Mouse (Mus musculus) gonadal fat pad, adult 2 months (tissue): ENCODE measurements at regions not wholly inside any gene's neighbourhood (a gene's known extent, or its start where the extent isn't known, plus 50 kb on each side); places are given as distances from the start of the nearest gene placed in this dataset.
A peak's percentile ranks its signal among the peaks of the same experiment; 100 is the strongest.

Experiments used
- DNase-seq: peaks from one replicate; pipeline ENCODE4 v3.0.0-alpha.2; 2012; ENCODE audit warnings: low read depth

DNA sequence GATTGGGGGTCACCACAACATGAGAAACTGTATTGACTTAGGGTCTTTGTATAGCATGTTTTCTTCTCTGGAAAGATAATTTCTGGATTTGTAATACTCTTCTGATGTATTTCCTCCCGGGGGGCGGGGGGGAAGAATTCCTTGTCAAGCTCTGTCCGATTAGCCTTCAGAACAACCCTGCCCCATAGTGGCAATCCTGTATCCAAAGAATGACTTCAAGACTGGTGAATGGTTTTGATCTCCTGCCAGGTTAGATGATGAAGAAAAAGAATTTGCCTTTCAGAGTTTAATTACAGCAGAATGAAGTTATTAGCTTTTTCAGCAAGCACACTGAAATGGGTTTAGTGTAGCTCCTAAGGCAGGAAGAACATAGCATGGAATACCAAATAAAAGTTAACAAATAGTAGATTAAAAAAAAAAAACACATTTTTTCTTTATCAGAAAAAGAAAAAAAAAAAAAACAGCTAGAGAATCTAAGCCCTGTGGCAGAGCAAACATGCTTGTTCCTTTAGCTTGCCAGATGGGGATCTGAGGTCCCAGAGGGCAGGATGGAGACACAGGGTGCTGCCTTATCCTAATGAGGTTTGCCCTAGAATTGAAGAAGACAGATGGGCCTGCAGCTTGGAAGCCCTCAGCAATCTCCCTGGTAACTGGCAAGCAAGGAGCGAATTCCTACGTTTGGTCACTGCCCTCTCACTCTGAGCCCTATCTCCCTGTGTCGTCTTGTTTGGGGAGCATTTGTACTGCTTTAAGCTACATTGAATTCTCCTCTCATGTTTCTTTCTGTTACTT, 280.9 kb upstream of the Gm9972 start:
- DNase-seq: no peak

GRCm38 (mm10) chr11:42755415-42755814, 280.1 kb upstream of the Gm9972 start:
- no peak for DNase-seq

- no peak for DNase-seq
Measured at GRCm38 (mm10) chr11:42765213-42765612, 270.3 kb upstream of the Gm9972 start.

DNA sequence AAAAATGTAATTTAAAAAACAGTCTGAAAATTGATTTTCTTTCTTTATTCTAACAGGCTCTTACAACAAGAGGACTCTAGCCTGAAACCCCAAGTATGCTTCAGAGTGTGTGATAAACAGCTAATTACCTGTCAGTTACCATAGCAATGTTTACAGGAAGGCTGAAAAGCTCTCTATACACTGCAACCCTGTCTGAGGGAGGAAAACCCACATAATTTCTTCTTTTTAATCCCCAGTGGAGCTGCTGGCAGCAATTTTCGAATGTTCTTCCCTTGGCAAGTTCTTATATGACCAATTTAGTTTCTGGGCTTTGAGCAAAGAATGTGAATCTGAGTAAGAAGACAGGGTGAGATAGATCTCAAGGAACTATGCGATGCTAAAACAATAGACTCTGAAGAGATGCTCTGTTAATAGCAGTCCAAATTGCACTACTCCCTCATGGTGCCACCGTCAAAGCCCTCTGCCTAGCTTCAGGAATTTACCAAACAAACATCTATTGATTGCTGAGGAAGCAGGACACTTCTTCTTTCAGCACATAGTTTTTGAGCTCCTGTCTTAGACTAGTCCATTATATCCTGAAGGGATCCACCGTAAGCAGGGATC, 260.4 kb upstream of the Gm9972 start:
- no peak for DNase-seq

DNA sequence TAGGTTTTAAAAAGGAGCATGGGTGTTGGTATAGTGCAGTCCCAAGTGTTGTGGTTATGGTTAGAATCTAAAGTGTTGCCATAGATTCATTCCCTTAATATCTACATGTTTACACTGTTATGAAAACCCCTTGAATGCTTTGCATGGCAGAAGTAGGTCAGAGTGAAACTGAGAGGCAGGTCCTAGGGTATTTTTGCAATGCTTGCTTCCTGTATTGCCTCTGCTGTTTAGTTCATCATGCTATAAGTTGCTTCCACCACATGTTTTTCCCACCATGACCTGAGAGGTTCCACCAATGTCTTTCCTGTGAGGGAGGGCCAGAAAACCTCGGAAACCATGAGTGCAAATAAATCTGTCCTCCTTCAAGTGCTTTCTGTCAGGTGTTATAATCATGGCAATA, 224.1 kb upstream of the Gm9972 start:
- no peak for DNase-seq

DNA sequence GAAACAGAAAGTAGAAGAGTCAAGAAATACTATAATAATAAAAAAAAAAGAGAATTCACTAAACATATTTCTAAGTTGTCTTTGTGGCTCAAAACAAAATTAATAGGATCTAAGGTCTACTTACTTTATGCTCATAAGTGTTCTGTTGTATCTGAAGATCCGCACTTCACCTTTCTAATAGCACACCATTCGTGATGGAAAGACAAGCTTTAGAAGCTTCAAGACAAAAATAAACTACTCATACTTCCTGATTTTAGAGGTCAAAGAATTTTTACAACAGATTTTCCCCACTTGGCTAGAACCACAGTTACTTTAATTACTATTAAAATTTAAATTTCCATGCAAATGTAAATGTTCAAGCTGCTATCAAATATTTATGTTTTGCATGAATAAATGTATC, 219.8 kb upstream of the Gm9972 start:
- DNase-seq: no peak

DNA sequence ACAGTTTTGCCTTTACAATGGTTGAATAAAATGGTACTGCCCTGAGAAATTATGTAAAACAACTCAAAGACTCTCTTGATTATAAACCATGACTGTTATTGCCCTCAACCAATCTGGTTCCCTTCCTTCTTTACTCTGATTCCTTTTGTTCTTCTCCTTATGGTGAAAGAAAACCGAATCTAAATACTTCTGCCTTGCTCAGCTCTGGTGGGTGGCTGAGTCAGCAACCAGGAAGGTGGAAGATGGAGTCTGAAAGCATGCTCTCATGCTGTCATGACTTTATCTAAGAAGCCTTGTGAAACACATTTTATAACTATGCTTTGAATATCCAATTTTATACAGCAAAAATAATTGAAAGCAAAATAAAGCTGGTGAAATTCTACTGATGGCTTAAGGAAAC, 212.7 kb upstream of the Gm9972 start:
- no peak for DNase-seq

- DNase-seq: no peak
Measured at GRCm38 (mm10) chr11:42845795-42846194, 189.8 kb upstream of the Gm9972 start.

- DNase-seq: no peak
Measured at GRCm38 (mm10) chr11:42854411-42854810, 181.1 kb upstream of the Gm9972 start.

GRCm38 (mm10) chr11:42857687-42858086, 177.9 kb upstream of the Gm9972 start:
- no peak for DNase-seq

GRCm38 (mm10) chr11:42874056-42874455, 161.5 kb upstream of the Gm9972 start:
- no peak for DNase-seq

DNA sequence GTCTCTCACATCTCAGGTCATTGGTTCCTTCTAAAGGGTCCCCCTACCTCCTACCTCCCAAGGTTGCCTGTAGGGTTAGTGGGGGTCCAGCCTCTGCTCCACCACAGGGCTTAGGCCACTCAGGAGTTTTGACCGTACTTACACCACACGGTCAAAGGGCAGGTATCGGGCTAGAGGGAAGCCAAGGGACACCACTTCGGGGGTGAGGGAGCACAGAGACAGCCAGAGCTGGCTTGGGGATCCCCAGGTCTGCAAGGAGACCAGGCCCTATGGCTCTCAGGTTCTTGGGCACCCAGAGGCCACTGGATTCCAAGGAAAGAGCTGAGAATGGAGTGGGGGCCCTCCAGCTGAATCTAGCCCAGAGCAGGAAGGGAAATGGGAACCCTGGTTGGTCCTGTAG, 135.5 kb upstream of the Gm9972 start:
- no peak for DNase-seq

DNA sequence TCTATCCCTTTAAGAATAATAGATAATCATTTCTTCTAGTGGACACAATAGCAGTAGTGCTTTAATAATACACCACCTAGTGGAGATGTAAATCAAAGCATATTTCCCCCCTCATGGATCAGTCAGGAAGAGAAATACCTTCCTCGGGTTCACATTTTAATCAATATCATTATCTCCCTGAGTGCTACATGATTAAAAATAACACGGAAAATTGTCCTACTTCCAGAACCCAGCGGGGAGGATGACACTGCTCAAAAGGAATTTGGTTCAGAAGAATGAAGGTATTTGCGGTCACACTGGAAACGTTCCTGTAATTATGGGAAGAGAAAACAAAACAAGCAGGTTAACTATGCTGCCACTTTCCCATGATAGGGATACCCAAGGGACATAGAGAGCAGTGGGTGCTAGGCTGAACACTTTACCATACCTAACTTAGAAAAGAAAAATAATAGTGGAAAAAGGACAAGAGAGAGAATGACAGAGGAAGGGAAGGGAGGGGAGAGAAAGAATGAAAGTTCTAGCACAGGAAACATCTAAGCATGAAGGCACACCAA, 132.0 kb upstream of the Gm9972 start:
- DNase-seq: no peak

- no peak for DNase-seq
Measured at GRCm38 (mm10) chr11:42905561-42905960, 130.0 kb upstream of the Gm9972 start.

DNA sequence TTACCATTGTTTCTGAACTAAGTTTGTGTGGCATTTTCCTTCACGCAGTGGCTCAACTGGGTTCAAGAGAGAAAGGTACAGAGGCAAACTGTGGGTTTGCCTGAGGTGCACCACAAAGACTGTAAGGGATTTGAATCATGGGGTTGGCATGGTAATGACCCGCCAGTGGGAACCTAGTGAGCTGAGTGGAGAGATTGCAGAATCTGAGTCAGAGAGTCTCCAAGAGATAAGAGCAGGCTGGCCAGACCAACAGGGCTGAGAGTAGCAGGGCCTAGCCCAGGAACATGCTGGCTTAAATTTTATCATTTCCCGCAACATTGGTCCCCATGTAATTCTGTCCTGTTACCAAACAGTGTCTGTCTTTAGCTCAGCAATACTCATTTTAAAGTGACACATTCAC, 129.5 kb upstream of the Gm9972 start:
- DNase-seq: no peak

DNA sequence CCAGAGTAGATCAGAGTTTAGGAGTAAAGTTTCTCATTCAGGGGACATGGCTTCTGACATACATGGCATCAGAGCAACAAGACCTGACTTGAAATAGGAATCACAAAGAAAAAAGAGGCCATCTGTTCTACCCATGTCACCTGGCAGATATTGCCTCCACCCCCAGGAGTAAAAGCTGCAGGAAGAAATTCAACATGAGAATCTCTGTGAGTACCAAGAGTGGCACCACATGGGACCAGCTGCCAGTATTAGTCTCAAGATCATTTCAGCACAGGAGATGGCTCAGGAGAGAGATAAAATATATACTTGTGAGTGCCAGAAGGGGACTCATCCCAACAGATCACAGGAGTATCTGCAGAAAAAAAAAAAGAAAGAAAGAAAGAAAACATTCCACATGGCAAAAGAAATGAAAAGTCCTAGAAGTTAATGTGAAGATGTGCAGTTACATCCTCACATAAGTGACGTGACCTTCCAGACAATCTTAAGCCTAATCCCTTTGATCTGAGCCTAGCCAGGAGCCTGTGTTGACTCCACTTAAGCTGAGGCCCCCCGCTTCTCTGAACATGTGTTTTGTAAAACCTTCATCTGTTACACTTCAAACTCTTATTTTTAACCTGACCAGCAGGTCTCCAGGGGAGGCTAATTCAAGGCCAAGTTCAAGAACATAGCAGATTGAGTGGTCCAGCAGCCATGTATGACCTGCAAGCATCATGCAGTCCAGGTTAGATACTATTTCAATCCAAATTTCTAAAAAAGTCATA, 118.9 kb upstream of the Gm9972 start:
- no peak for DNase-seq

- peak; percentile 61 for DNase-seq
Measured at GRCm38 (mm10) chr11:42919221-42919620, 116.3 kb upstream of the Gm9972 start.

DNA sequence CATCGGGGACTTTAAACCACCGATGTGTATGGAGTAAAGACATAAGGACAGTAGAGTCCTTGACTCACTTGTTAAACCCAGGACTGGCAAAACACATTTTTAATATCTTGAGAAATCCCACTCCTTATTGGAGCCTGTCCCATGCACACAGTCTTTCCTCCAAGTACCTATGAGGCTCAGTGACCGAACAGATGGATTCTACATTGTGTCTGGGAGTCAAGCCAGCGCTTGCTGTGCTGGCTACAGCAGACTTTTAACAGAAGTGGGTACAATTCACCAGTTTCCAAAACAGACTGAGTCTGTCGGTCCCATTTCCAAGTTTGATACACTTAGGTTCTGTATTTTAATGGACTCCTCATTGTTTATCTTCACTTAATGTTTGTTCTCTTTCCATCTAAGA, 108.4 kb upstream of the Gm9972 start:
- DNase-seq: no peak

GRCm38 (mm10) chr11:42928916-42929315, 106.6 kb upstream of the Gm9972 start:
- DNase-seq: no peak

DNA sequence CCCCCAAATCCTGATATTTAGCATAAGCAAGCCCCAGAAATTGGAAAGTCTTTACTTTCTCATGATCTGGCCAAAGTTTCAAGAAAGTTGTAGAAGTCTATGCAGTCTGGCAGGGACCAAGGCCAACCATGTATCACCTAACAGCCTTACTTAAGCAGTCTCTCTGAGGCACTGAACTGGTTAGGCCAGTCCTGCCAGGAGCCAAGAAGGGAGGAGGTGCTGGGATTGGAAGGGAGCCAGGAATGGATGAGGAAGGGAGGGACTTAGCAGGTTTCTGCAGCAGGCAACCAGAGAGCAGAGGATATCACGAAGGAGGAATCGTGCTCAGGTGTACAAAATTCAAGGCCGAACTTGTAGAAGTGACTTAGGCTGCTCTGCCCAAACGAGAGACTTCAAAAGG, 96.3 kb upstream of the Gm9972 start:
- DNase-seq: peak; percentile 59

- DNase-seq: no peak
Measured at GRCm38 (mm10) chr11:42941561-42941960, 94.0 kb upstream of the Gm9972 start.

GRCm38 (mm10) chr11:42942284-42942683, 93.3 kb upstream of the Gm9972 start:
- DNase-seq: no peak

GRCm38 (mm10) chr11:42944573-42944972, 91.0 kb upstream of the Gm9972 start:
- peak; percentile 50 for DNase-seq
